Mouse (Mus musculus) heart, postnatal 4 days (tissue): ENCODE measurements around the gene Dynlrb1. TPM values are rescaled to one million over a fixed set of nuclear protein-coding genes. Genes with fewer than 3 reads are reported as not detected.
A peak's percentile ranks its signal among the peaks of the same experiment; 100 is the strongest.

Source experiments
- DNase-seq: peaks from one replicate; pipeline ENCODE4 v3.0.0; 2021
- total RNA-seq, 2 experiments: library from RNA; stranded (reverse); gene quantifications; 2 replicates each; pipeline ENCODE4 v1.2.3; 2021

Dynlrb1 gene
- total RNA-seq = 100 to 1,000 TPM; 211 to 218 TPM

GRCm38 (mm10) chr2:155236362-155236992 is at the start of gene Dynlrb1:
Gene Dynlrb1 (plus strand): TSS chr2:155236533.
- peak; percentile 100 for DNase-seq

DNA sequence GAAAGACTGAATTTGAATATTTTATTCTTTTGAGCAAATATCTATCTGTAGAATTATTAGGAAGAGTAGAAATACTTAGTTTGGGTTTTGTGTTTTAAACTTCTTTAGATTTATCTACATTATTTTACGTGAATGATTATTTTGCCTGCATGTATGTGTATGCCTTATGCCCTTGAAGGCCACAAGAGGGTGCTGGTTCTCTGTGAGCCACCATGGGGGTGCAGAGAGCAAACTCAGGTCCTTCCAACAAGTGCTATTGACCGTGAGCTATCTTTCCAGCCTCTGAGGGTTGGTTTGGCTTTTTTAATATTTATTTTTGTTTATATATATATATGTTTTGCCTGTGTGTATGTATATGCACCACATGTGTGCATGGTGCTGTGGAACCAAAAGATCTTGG is 28.9 kb upstream of the Dynlrb1 start:
- no peak for DNase-seq

- DNase-seq = no peak
Observed at GRCm38 (mm10) chr2:155223145-155223544, 13.2 kb upstream of the Dynlrb1 start.

DNA sequence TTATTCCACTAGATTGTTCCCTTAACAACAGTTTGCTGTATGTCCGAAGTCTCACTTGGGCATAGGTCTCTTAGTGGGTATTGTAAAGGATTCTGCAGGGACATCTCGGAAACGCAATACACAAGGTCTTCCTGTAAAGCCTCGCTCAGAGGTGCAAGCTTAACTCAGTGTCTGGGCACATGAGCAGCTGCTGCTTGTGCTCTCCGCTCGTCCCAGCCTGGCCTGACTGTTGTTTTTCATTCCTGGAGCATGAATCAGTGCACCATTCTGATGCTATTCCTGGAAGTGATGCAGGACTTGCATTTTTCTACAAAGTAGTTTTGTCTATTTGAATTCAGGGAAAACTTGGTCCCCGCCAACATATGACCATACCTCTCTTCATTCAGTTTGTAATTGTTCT is 11.6 kb upstream of the Dynlrb1 start:
- DNase-seq = peak; percentile 35

- no peak for DNase-seq
Observed at GRCm38 (mm10) chr2:155235746-155236361, 479 bp upstream of the Dynlrb1 start.

DNA sequence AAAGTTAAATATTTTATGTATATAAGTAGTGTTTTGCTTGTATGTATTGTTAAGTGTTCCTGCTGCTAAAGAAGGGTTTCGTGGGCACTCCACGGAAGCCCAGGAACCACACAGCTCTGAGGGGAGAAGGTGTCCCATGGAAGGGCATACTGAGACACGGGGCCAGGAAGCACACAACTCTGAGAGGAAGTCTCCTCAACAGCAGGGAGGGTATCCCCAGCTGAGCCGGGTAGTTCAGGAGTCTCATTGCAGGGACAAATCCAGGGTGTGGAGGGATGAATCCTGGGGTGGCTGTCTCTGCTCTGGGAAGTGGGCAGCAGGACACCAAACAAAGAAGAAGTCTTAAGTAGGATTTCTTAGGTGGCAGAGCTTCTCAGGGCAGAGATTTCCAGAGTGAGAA is 943 bp downstream of the Dynlrb1 start:
- DNase-seq = no peak

GRCm38 (mm10) chr2:155240915-155241314 is 4.6 kb downstream of the Dynlrb1 start:
- DNase-seq = peak; percentile 29

GRCm38 (mm10) chr2:155242296-155242855 is 6.0 kb downstream of the Dynlrb1 start:
- peak; percentile 21 for DNase-seq

DNA sequence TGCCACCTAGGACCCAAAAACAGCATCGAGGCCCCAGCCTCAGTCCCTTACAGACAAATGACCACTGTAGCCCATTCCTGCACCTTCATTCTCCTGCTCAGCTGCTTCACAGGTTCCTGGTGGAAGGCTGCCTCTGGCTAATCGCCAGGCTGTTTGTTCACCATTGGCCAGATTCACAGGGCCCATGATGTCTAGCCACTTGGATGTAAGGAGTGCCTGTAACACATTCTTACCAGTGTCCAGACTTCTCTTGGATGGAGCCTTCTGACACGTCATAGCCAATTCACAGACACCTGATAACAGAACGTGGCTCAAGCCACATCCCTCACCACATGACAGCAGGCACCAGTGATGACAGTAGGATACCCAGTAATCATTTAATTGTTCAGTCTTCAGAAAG is 9.9 kb downstream of the Dynlrb1 start:
- peak; percentile 30 for DNase-seq

DNA sequence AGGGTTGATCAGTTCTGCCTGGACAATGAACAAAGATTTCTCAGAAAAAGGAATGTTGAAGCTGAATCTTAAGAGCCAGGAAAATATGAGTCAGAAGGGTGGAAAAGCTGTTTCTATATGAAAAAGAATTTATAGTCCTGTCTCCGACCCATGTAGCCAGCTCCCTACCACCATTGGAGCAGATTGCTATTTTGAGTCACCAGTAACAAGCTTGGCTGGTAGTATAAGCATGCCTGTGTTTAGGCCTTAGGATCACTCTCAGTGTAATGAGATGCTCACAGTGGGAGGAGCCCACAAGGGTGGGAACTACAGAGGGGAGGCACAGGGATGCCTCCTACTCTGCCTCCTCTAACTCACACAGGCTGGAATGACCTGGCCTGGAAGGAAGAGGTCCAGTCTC is 11.9 kb downstream of the Dynlrb1 start:
- no peak for DNase-seq

GRCm38 (mm10) chr2:155248718-155249117 is 12.4 kb downstream of the Dynlrb1 start:
- no peak for DNase-seq

GRCm38 (mm10) chr2:155249588-155249987 is 13.3 kb downstream of the Dynlrb1 start:
- no peak for DNase-seq

DNA sequence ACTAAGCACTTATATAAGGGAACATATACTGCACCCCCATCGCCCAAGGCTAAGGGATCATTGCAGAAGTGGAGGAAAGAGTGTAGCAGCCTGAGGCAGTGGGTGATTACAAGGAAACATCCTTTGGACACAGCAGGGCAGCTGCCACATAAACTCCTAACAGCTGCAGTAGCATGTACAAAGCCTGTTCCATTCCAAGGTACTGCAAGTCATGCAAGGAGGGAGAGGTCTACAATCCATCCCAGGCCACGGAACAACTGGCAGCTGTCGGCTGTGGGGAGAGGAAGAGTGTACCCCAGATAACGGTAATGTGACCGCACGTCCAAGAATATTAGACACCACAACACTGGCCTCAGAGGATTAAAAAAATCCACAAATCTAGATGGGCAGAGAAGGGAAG is 29.2 kb downstream of the Dynlrb1 start:
- no peak for DNase-seq

DNA sequence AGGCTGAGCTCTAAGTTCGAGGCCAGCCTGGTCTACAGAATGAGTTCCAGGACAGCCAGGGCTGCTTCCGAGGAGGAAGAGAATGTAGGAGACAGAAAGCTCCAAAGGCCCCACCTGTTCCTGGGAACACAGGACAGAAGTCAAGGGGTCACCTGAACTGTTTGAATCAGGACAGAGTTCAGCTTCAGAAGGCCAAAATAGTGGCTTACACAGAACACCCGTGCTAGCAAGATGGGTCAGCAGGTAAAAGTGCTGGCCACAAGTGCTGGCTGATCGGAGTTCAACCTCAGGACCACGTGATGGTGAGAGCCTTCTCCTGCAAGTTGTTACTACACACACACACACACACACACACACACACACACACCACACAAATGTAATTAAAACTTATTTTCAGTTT is 30.6 kb downstream of the Dynlrb1 start:
- DNase-seq = no peak

- DNase-seq = no peak
Observed at GRCm38 (mm10) chr2:155271957-155272356, 35.6 kb downstream of the Dynlrb1 start.

GRCm38 (mm10) chr2:155272396-155273170 is 36.2 kb downstream of the Dynlrb1 start:
- DNase-seq = no peak

DNA sequence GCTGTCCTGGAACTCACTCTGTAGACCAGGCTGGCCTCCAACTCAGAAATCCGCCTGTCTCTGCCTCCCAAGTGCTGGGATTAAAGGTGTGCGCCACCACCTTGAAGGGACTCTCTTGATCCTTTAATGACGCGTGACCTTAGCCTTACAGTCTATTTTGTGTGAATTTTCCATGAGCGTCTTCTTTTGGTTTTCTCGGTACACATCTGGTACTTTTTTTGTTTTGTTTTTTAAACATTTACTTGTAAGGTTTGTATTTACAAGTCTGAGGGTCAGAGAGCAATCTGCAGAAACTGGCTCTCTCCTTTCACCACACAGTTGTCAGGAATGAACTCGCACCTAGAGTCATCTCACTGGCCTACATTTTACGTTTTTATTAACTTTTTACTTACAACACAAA is 37.3 kb downstream of the Dynlrb1 start:
- DNase-seq = no peak

DNA sequence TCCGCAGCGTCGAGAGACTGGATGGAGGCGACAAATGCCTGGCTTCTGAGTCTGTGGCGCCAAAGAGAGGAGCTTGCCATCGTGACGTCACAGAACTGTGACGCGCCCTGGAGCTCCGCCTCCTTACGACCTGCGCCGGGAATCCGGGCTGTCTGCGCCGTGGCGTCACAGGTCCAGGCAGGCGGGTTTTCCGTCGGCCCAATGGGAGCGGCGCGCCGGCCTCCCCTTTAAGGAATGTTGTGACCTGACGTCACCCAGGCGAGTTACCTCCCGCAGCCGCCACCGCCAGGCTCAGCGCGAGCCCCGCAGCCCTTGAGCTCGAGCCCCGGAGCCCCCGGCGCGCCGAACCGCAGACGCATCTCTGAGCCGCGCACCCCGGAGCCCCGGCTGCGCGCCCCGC is 39.9 kb downstream of the Dynlrb1 start, which contains the start of gene Map1lc3a:
Map1lc3a (plus strand) TSS at position 103 of the 400 bp plus-strand sequence.
- DNase-seq = peak; percentile 99

GRCm38 (mm10) chr2:155276621-155277175 is 40.4 kb downstream of the Dynlrb1 start:
- peak; percentile 76 for DNase-seq

- DNase-seq = peak; percentile 15
Observed at GRCm38 (mm10) chr2:155277721-155278120, 41.4 kb downstream of the Dynlrb1 start.

DNA sequence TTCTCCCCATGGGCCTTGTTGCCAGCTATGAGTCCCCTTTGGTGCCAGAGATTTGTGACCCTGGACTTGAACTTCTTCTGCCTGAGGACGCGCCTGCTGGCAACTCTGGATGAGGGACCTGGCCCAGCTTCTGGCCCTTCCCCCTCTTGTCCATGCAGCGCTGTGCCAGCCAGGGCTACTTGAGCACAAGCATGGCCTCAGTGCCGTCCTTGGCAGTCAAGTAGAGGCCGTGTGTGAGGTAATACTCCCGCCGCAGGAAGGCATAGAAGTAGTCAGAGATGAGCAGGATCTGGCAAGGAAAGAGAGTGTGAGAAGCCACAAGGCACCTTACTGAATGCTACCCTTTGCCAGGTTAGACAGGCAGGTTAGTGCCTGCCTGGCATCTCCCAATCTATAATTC is 42.0 kb downstream of the Dynlrb1 start:
- DNase-seq = peak; percentile 70

DNA sequence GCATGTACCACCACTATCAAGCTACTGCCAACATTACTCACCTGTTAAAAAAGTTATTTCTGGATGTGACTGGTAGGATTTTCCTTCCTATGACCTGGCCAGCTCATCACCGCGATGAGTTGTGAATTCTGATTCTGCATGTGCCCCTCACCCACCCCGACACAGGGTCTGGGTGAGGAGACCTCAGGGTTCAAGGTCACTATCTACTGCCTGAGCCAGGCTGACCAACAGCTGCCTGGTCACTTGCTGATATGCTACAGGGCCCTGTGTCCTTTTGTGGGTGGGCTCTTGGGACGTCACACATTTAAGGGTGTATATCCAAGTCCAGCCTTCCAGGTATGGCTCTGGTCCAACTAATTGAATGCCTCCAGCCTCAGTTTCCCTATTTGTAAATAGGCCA is 42.8 kb downstream of the Dynlrb1 start:
- DNase-seq = no peak

GRCm38 (mm10) chr2:155280116-155280515 is 43.8 kb downstream of the Dynlrb1 start:
- no peak for DNase-seq
